Mouse (Mus musculus): ENCODE results near the gene Rpl41. TPM values are rescaled to one million over a fixed set of nuclear protein-coding genes. Genes with fewer than 3 reads are reported as not detected.
A peak's percentile ranks its signal among the peaks of the same experiment; 100 is the strongest.

The Rpl41 gene
- polyA plus RNA-seq, 1 experiment: 2,695 TPM

DNA sequence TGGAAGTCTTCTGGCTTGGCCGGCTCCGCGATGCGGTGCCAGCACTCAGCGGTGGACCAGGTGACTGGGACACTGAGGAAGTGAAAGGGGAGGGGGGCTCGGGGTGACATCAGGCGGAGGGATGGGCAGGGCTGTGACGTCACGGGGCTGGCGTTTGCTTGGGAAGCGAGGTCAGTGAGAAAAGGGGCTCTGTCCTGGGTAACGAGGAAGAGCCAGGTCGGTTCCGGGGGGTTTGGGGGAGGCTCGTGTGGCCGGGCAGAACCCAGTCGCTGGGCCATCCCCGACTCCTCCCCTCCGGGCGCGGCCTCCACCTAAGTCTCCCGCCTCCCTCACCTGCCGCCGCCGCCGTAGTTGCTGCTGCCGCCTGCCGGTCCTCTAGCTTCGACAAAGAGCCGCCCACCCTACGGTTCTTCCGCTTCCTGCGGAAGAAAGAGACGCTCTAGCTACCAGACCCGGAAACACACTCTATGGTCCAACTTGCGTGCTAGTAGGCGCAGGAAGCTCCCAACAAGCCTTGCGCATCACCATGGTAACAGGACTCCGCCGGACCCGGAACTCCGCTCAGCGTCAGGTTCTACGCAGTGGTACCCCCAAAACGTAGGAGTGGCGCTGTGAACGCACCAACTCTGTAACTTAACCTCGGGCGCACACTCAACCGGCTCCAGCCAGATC lies 1.6 kb downstream of the Rpl41 start, which contains the start of gene Zc3h10:
TSS of gene Zc3h10 (minus strand) at position 414 of the 672 bp plus-strand sequence.
- peak within 1 kb of the TSS; percentile 92 for H3K27ac ChIP-seq (ENCODE audit: control insufficient read depth, insufficient read depth, low read depth, low read length, poor library complexity)
- TF ChIP-seq POLR2A (IDR thresholded peaks at IDR 0.05; ENCODE audit: borderline replicate concordance, control insufficient read depth, low read depth, low read length) (peak; percentile 31), CTCF (IDR thresholded peaks at IDR 0.05; ENCODE audit: control insufficient read depth, insufficient read depth, low read length) (no peak)
- WGBS: under 1% methylated on average over 50 of the region's 50 CpGs
- H3K4me1 ChIP-seq (ENCODE audit: control insufficient read depth, insufficient read depth, low read length): no peaks in the 10 kb centered on the region; the same call in 1 of the 2 replicates
- peak within 1 kb of the TSS; percentile 83 for H3K4me3 ChIP-seq (replicated peaks; ENCODE audit: control insufficient read depth, low read depth, low read length)

DNA sequence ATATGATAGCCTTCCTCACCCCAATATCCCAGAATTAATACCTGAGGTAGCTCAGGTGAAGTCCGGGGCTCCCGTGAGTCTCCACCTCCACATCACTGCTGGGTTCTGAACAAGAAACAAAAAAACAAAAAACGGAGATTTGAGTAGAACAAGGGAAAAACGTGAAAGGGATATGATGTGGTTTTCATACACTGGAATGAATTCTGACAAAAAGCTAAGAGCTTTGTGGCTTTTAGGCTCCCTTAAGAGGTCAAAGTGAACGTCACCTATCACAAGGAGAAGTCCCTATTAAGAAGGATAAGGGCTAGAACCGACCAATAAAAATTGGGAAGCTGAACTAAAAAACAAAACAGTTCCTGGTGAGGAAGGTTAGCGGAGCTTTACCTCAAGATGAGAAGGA lies 2.3 kb downstream of the Rpl41 start:
- Histone ChIP-seq H3K4me1 (ENCODE audit: control insufficient read depth, insufficient read depth, low read length) (no peaks in the 10 kb centered on the region; the same call in 1 of the 2 replicates), H3K4me3 (replicated peaks; ENCODE audit: control insufficient read depth, low read depth, low read length) (peak overlapping the region; percentile 83), H3K27ac (ENCODE audit: control insufficient read depth, insufficient read depth, low read depth, low read length, poor library complexity) (peak overlapping the region; percentile 92)
- TF ChIP-seq CTCF (IDR thresholded peaks at IDR 0.05; ENCODE audit: control insufficient read depth, insufficient read depth, low read length) (no peak), POLR2A (IDR thresholded peaks at IDR 0.05; ENCODE audit: borderline replicate concordance, control insufficient read depth, low read depth, low read length) (no peak)
- WGBS: 4% methylated on average over 7 of the region's 7 CpGs

DNA sequence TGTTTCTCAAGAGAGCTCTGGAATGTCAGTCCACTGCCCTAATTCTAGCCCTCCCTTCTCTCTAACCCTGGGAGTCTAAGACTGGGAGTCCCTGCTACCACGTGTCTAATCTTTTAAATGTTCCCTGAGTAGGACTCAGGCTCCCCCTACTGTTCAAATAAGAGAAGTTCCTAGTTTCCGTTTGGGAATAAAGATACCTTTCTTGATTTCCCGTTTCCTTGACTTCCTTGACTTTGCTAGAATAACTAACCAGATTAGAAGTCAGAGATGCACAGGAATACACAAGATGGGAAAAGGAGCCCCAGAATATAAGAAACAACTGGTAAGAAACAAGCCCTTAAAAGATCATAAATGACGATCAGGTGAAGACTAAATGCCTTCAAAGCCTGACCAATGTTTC lies 2.7 kb downstream of the Rpl41 start:
- TF ChIP-seq CTCF (IDR thresholded peaks at IDR 0.05; ENCODE audit: control insufficient read depth, insufficient read depth, low read length): no peak
- no peak for TF ChIP-seq POLR2A (IDR thresholded peaks at IDR 0.05; ENCODE audit: borderline replicate concordance, control insufficient read depth, low read depth, low read length)
- peak overlapping the region; percentile 12 for H3K4me3 ChIP-seq (replicated peaks; ENCODE audit: control insufficient read depth, low read depth, low read length)
- no peaks in the 10 kb centered on the region; the same call in 1 of the 2 replicates for H3K4me1 ChIP-seq (ENCODE audit: control insufficient read depth, insufficient read depth, low read length)
- under 1% methylated on average over 4 of the region's 4 CpGs for WGBS
- H3K27ac ChIP-seq (ENCODE audit: control insufficient read depth, insufficient read depth, low read depth, low read length, poor library complexity): no peak overlapping the region

DNA sequence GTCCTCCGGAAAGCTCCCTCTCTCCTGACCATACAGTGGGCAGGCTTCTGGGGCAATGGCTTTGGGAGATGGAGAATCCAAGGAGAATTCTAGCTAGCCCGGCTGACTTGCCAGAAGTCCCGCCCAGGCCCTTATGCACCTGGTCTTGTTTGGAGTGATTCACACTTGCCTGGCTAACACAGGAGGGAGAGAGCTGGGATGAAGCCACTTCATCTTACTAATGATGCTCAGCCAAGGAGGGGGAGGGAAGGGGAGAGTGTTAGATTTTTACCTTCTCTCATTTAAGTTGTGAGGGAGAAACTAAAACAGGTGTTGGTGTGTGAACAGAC lies 3.6 kb downstream of the Rpl41 start:
- no peak for TF ChIP-seq CTCF (IDR thresholded peaks at IDR 0.05; ENCODE audit: control insufficient read depth, insufficient read depth, low read length)
- no peak for TF ChIP-seq POLR2A (IDR thresholded peaks at IDR 0.05; ENCODE audit: borderline replicate concordance, control insufficient read depth, low read depth, low read length)
- WGBS: 88% methylated on average over 3 of the region's 3 CpGs
- H3K4me1 ChIP-seq (ENCODE audit: control insufficient read depth, insufficient read depth, low read length): no peaks in the 10 kb centered on the region; the same call in 1 of the 2 replicates
- no peak overlapping the region for H3K4me3 ChIP-seq (replicated peaks; ENCODE audit: control insufficient read depth, low read depth, low read length)
- no peak overlapping the region for H3K27ac ChIP-seq (ENCODE audit: control insufficient read depth, insufficient read depth, low read depth, low read length, poor library complexity)

DNA sequence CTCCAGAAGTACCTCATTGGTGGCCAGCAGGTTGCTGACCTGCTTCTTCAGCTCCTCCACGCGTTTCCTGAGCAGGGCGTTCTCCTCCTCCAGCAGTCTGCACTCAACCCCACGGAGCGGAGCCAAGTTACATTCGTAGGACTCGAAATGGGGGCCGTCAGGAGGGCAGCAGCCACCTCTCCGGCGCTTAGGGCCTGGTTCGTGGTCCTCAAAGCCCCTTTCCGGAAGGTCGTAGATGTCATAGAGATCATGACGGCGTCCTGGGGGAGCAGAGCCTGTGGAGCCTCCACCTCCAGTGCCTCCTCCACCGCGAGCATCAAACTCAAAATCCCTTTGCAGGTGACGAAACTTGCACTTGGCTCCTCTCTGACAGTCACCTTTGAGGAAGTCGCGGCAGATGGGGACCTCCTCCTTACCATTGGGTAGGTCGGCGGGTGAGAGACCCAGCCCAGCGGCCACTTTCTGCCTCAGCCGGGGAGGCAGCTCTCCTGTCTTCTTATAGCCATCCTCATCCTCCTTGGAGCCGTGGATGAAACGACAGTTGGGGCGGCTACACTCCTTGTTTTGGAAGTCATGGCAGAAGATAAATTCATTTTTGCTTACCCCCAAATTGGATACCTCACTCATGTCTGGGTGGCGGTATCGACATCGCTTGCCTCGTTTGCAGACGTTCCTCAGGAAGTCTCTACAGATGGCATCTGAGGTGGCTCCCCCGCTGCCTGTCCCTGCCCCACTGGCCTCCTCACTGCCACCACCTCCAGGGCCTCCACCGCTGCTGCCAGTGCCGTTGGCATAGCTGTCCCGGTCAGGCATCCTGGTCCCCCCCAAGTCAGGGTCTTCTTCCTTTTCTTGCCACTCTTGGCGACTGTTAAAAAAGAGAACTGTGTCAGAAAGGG lies 4.2 kb downstream of the Rpl41 start:
- Histone ChIP-seq H3K4me1 (ENCODE audit: control insufficient read depth, insufficient read depth, low read length) (no peaks in the 10 kb centered on the region; the same call in 1 of the 2 replicates), H3K27ac (ENCODE audit: control insufficient read depth, insufficient read depth, low read depth, low read length, poor library complexity) (no peak overlapping the region), H3K4me3 (replicated peaks; ENCODE audit: control insufficient read depth, low read depth, low read length) (no peak overlapping the region)
- WGBS: 91% methylated on average over 37 of the region's 37 CpGs
- no peak for TF ChIP-seq CTCF (IDR thresholded peaks at IDR 0.05; ENCODE audit: control insufficient read depth, insufficient read depth, low read length)
- TF ChIP-seq POLR2A (IDR thresholded peaks at IDR 0.05; ENCODE audit: borderline replicate concordance, control insufficient read depth, low read depth, low read length): no peak

DNA sequence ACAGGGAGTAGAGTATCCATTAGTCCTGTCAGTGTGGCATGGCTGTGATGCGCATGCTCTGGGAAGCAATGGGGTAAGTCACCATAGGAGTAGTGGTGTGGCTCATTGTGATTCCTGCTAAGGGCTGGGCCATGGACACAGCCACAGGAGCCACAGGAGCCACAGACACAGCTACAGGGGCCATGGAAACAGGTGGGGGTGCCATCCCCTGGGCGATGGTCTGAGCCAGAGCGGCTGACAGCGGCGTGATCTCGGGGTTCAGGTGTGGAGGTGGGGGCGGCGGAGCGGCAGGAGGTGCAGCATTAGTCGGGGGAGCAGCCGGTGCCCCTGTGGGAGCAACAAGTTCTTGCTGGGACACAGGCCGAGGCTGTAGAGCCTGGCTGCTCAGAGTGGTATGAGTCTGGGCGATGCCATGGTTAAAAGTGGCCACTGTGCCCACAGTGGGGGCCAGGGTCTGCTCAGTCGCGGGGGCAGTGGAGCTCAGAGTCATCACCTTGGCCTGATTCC lies 4.9 kb downstream of the Rpl41 start:
- no peak for TF ChIP-seq CTCF (IDR thresholded peaks at IDR 0.05; ENCODE audit: control insufficient read depth, insufficient read depth, low read length)
- no peak for TF ChIP-seq POLR2A (IDR thresholded peaks at IDR 0.05; ENCODE audit: borderline replicate concordance, control insufficient read depth, low read depth, low read length)
- WGBS: 95% methylated on average over 15 of the region's 15 CpGs
- H3K4me3 ChIP-seq (replicated peaks; ENCODE audit: control insufficient read depth, low read depth, low read length): no peak overlapping the region

DNA sequence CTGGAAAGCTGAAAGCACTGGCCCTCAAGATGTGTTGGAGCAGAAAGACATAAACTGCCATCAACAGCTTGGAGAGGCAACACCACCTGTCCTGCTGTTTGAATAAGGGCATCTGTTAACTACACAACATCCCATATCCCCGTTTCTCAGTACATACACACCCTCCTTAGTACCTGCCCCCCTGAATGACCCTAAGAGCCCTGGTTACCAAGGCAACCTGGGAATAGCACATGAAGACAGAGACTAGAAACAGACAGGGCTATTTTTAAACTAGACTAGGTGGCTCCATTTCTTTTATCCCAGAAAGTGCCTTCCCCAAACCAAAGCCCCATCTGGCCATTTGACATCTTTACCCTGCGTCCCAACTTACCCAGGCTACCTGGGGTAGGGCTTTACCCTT lies 6.0 kb downstream of the Rpl41 start:
- 84% methylated on average over 2 of the region's 2 CpGs for WGBS
- no peak for TF ChIP-seq CTCF (IDR thresholded peaks at IDR 0.05; ENCODE audit: control insufficient read depth, insufficient read depth, low read length)
- TF ChIP-seq POLR2A (IDR thresholded peaks at IDR 0.05; ENCODE audit: borderline replicate concordance, control insufficient read depth, low read depth, low read length): no peak
- Histone ChIP-seq H3K27ac (ENCODE audit: control insufficient read depth, insufficient read depth, low read depth, low read length, poor library complexity) (no peak overlapping the region), H3K4me3 (replicated peaks; ENCODE audit: control insufficient read depth, low read depth, low read length) (no peak overlapping the region), H3K4me1 (ENCODE audit: control insufficient read depth, insufficient read depth, low read length) (no peaks in the 10 kb centered on the region)

More for the DNA sequence above, 4.9 kb downstream of the Rpl41 start:
- Histone ChIP-seq H3K27ac (ENCODE audit: control insufficient read depth, insufficient read depth, low read depth, low read length, poor library complexity) (no peak overlapping the region), H3K4me1 (ENCODE audit: control insufficient read depth, insufficient read depth, low read length) (no peaks in the 10 kb centered on the region)

DNA sequence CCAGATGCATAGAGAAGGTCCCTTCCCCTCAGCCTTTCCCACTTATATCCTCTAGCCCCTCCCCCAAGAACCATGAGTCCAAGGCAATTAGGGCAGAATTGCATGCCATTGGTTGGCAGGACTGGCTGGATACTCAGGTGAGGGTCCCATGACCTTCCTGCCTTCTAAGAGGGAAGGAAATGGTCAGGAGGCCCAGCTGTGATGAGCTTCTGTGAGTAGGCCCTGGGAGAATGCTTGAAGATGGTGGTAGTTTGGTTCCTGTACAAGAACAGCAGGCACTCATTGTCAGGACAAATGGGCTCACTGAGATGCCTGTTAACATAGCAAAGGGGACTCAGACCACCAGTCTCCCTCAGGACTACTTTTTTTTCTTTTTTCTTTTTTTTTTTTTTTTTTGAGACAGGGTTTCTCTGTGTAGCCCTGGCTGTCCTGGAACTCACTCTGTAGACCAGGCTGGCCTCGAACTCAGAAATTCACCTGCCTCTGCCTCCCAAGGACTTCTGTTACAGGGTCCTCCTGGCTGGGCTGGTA lies 10.7 kb downstream of the Rpl41 start:
- Histone ChIP-seq H3K4me1 (ENCODE audit: control insufficient read depth, insufficient read depth, low read length) (peaks cover 2% of the 10 kb centered on the region), H3K27ac (ENCODE audit: control insufficient read depth, insufficient read depth, low read depth, low read length, poor library complexity) (no peak overlapping the region), H3K4me3 (replicated peaks; ENCODE audit: control insufficient read depth, low read depth, low read length) (no peak overlapping the region)
- WGBS: 75% methylated on average over 1 of the region's 1 CpGs
- TF ChIP-seq CTCF (IDR thresholded peaks at IDR 0.05; ENCODE audit: control insufficient read depth, insufficient read depth, low read length) (no peak), POLR2A (IDR thresholded peaks at IDR 0.05; ENCODE audit: borderline replicate concordance, control insufficient read depth, low read depth, low read length) (no peak)

Data from bone marrow, adult 2 months (tissue).